Mouse (Mus musculus) heart, embryonic 12.5 days (tissue): ENCODE results near the gene Paqr3. TPM values are rescaled to one million over a fixed set of nuclear protein-coding genes. Genes with fewer than 3 reads are reported as not detected.

Experiments used
- ATAC-seq: fragments of 200-750 bp; cut with Nextera tagmentation; 2 replicates; pipeline ENCODE4 v1.8.0; 2017; ENCODE audit warnings: moderate TSS enrichment, moderate library complexity; ENCODE audit not compliant: insufficient number of reproducible peaks, low FRiP score
- H3K27ac ChIP-seq: fragments of 300-500 bp; sonication (generic); 2 replicates; pipeline ENCODE4 v1.5.1; 2016; ENCODE audit warnings: mild to moderate bottlenecking, moderate library complexity; ENCODE audit not compliant: poor library complexity, severe bottlenecking
- H3K27me3 ChIP-seq: fragments of 300-500 bp; sonication (generic); replicated peaks from 2 replicates; pipeline ENCODE4 v1.6.1; 2016; ENCODE audit warnings: mild to moderate bottlenecking, moderate library complexity
- H3K36me3 ChIP-seq: fragments of 300-500 bp; sonication (generic); 2 replicates; pipeline ENCODE4 v1.6.1; 2016; ENCODE audit warnings: mild to moderate bottlenecking, moderate library complexity
- H3K4me1 ChIP-seq: fragments of 300-500 bp; sonication (generic); replicated peaks from 2 replicates; pipeline ENCODE4 v1.6.1; 2016; ENCODE audit warnings: mild to moderate bottlenecking
- H3K4me2 ChIP-seq: fragments of 300-500 bp; sonication (generic); 2 replicates; pipeline ENCODE4 v1.6.1; 2016; ENCODE audit warnings: mild to moderate bottlenecking, moderate library complexity
- H3K4me3 ChIP-seq: fragments of 300-500 bp; sonication (generic); 2 replicates; pipeline ENCODE4 v1.5.1; 2016; ENCODE audit warnings: mild to moderate bottlenecking
- H3K9ac ChIP-seq: fragments of 300-500 bp; sonication (generic); 2 replicates; pipeline ENCODE4 v1.6.1; 2016; ENCODE audit warnings: mild to moderate bottlenecking, moderate library complexity
- H3K9me3 ChIP-seq: fragments of 300-500 bp; sonication (generic); replicated peaks from 2 replicates; pipeline ENCODE4 v1.6.1; 2016; ENCODE audit warnings: mild to moderate bottlenecking, moderate library complexity
- WGBS: fragments of 180-500 bp; shearing (Covaris S2); methylation state at CpG from one replicate; pipeline ENCODE4 v1.1.7; 2016; 5-methylcytosine and 5-hydroxymethylcytosine counted together
- polyA plus RNA-seq: library from polyadenylated mRNA; unstranded; fragments of >200 nt; fragmentation: Nextera tagmentation; extraction: Ambion mirVana; gene quantifications from 2 replicates; pipeline ENCODE4 v1.2.1, GENCODE M21; 2016

Gene Paqr3
- polyA plus RNA-seq, 1 experiment from 2014 or later: 2.5 TPM

DNA sequence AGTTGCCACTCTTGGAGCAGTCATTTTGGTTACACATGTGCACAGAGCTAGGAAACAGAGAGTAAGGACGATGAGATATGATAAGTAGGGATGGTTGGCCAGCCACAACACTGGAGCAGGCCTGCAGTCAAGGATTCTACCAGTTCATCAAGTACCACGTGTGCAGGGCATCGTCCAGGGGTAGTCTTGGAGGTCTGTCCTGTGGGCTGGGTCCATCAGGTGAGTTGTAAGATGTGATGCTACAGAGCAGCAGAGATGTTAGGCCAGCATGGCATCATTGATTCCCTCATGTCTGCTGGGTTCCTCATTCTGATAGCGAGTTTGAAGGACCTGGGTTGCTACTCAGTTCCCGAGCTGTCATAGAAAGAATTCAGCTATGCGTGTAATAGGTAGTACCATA lies 26.3 kb downstream of the Paqr3 start:
- no peaks in the 10 kb centered on the region for H3K9me3 ChIP-seq
- no peaks in the 10 kb centered on the region for H3K27me3 ChIP-seq
- 94% methylated on average over 6 of the region's 6 CpGs for WGBS

DNA sequence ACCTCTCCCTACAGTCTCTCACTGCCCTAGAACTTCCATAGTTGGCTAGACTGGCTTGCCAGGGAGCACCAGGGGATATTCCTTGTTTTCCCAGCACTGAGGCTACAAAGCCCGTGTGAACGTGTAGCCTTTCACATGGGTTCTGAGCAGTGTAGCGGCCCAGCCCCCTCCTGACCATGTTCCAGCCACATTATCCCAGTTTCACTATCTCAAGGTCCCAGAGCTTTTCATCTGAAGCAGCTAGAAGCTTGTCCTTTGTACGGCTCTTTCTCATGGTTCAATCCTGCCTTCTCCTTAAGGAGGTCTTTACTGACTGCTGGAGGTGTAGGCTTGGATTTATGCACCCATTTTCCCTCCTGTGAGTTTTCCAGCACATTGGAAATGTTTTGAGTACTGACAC lies 26.9 kb downstream of the Paqr3 start:
- Histone ChIP-seq H3K4me1 (peaks cover 17% of the 10 kb centered on the region), H3K27ac (no peak overlapping the region), H3K4me2 (no peak overlapping the region), H3K36me3 (peaks cover 21% of the 10 kb centered on the region), H3K4me3 (no peak overlapping the region), H3K27me3 (no peaks in the 10 kb centered on the region), H3K9ac (no peak overlapping the region), H3K9me3 (no peaks in the 10 kb centered on the region)
- ATAC-seq: no peak
- WGBS: 76% methylated on average over 4 of the region's 4 CpGs

More for the DNA sequence above, 26.3 kb downstream of the Paqr3 start:
- Histone ChIP-seq H3K9ac (no peak overlapping the region), H3K27ac (no peak overlapping the region), H3K4me3 (no peak overlapping the region), H3K4me1 (peaks cover 13% of the 10 kb centered on the region; the same call in 1 of the 2 replicates), H3K36me3 (peaks cover 25% of the 10 kb centered on the region), H3K4me2 (no peak overlapping the region)
- no peak for ATAC-seq

DNA sequence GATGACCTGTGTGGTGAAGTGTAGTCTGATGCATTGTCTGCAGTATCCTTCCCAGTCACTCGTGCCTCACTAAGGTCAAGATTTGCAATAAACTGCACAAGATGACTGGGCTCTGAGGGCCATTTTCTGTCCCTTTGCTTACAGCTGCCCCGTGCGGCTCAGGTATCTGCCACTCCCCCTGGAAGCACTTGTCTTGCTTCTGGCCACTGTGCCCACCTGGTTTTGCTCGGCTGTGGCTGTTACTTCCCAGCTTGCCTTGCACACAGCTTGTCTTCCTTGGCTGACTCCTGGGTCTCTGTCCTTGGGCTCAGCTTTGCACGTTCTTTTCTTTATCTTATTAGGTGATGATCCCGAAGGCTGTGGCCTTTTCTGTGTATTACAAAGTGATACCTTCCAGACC lies 27.7 kb downstream of the Paqr3 start:
- no peaks in the 10 kb centered on the region for H3K27me3 ChIP-seq
- no peak overlapping the region for H3K4me2 ChIP-seq
- H3K9me3 ChIP-seq: no peaks in the 10 kb centered on the region
- H3K4me3 ChIP-seq: no peak overlapping the region
- no peak for ATAC-seq
- H3K27ac ChIP-seq: no peak overlapping the region
- no peak overlapping the region for H3K9ac ChIP-seq
- peaks cover 23% of the 10 kb centered on the region for H3K4me1 ChIP-seq
- peaks cover 21% of the 10 kb centered on the region for H3K36me3 ChIP-seq
- WGBS: 75% methylated on average over 6 of the region's 6 CpGs

DNA sequence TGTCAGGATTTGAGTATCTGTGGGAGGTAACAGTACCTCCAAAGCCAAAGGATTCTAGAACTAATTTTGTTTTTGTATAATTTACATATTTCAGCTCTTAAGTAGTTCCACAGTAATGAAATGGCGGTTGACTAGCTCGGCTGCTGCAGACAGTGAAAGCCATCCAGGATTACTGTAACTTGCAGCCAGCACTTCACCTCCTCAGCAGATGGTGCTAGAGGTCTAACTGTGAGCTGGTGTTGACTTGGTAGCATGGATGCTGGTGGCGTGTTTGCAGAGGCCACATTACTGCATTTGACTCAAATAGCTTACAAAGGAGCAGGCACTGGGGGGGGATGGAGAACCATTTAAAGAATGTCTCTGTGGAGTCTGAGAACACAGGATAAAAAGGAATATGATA lies 29.9 kb downstream of the Paqr3 start:
- H3K9me3 ChIP-seq: no peaks in the 10 kb centered on the region
- ATAC-seq: no peak
- H3K4me2 ChIP-seq: no peak overlapping the region
- H3K9ac ChIP-seq: no peak overlapping the region
- peaks cover 9% of the 10 kb centered on the region; the same call in 1 of the 2 replicates for H3K36me3 ChIP-seq
- H3K4me3 ChIP-seq: no peak overlapping the region
- WGBS: 46% methylated on average over 3 of the region's 3 CpGs
- H3K4me1 ChIP-seq: peaks cover 16% of the 10 kb centered on the region
- H3K27ac ChIP-seq: no peak overlapping the region
- H3K27me3 ChIP-seq: no peaks in the 10 kb centered on the region

DNA sequence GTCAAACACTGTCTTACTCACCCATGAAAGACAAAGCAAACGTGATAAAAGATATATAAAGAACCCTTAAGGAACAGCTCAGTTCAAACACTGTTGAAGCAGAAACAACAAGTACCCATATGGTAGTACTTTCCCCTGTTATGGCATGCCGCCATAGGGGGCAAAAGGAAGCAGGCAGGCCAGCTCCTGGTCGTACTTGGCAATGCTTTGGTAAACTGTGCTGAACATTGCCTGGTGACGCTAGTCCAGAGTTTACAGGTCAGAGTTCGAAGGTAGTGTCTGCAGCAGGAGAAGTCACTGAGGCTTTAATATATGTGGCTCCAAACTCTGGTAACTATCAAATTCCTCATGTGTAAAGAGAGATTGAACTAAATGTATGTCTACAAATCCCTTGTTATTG lies 32.8 kb downstream of the Paqr3 start:
- ATAC-seq: no peak
- Histone ChIP-seq H3K4me1 (peaks cover 16% of the 10 kb centered on the region), H3K27me3 (no peaks in the 10 kb centered on the region), H3K4me3 (no peak overlapping the region), H3K4me2 (no peak overlapping the region), H3K9me3 (no peaks in the 10 kb centered on the region), H3K36me3 (peaks cover 9% of the 10 kb centered on the region; the same call in 1 of the 2 replicates), H3K9ac (no peak overlapping the region), H3K27ac (no peak overlapping the region)
- WGBS: 74% methylated on average over 5 of the region's 5 CpGs

DNA sequence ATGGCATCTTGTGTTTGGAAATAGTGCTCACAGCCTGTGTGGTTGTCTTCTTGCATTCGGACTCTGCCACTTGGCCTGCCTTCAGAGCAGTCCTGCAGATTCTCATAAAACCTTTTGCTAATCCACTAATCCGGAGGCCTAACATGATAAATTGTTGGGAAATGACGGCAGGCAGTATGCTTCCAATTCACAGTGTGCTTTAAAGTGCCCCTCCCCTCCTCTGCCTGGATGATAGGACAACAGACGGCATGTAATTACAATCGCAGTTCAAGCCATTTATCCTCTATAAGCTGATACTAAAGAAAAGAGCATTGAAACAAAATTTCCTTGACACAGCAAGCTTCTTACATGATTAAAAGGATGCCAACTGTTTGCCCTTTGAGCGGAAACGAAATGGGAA lies 33.7 kb downstream of the Paqr3 start:
- Histone ChIP-seq H3K27me3 (no peaks in the 10 kb centered on the region), H3K9me3 (no peaks in the 10 kb centered on the region), H3K27ac (no peak overlapping the region), H3K9ac (no peak overlapping the region), H3K4me2 (no peak overlapping the region), H3K36me3 (peaks cover 4% of the 10 kb centered on the region; the same call in 1 of the 2 replicates), H3K4me1 (peaks cover 16% of the 10 kb centered on the region), H3K4me3 (no peak overlapping the region)
- WGBS: 79% methylated on average over 7 of the region's 7 CpGs
- no peak for ATAC-seq

DNA sequence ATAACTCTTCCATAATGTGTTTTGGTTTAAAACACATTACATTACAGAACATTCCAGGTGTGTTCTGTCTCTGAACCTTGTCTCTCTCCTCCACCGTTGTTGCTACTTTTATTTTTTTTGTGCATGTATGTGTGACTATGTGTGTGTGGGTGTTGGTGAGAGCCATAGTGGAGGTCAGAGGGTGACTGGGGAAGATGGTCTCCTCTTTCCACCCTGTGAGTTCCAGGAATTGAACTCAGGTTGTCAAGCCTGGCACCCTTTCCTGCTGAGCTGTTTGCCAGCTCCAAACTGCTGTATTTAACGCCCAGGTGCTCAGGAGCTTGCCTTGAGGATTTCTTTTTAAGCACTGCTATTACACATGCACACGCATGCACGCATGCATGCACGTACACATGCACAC lies 35.2 kb downstream of the Paqr3 start:
- Histone ChIP-seq H3K27me3 (no peaks in the 10 kb centered on the region), H3K9ac (no peak overlapping the region), H3K27ac (no peak overlapping the region), H3K4me2 (no peak overlapping the region), H3K36me3 (peaks cover 4% of the 10 kb centered on the region; the same call in 1 of the 2 replicates), H3K9me3 (no peaks in the 10 kb centered on the region), H3K4me3 (no peak overlapping the region), H3K4me1 (peaks cover 15% of the 10 kb centered on the region)
- WGBS: 94% methylated on average over 5 of the region's 5 CpGs
- no peak for ATAC-seq

DNA sequence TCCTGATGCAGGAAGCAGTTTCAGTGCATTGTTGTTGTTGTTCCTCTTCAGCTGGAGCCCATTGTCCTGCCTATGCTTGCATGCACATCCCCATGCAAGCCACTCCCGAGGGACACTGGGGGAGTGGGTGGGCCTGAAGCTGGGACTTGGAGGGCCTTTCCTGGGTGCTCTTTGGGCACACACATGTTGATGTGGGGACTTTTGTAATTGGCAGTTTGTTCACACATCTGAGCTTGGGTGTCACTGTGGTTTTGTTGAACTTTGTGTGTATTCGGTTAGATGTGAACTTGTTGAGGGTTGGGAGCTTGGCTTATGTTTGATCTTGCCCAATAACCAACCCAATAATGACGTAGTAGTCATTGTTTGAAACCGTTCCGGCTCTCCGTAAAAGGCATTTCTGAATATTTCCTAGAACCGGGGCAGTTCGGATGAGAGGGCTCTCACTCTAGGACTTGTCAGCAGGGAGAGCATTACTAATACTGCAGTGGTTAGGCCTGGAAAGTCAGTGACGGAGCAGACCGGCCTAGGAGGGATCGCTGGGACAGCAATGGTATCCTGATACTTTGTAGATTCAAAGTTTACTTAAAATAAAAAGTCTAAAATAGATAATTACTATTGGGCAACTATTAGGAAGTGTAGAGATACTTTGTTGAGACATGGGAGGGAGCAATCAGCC lies 35.8 kb downstream of the Paqr3 start:
- ATAC-seq: no peak
- Histone ChIP-seq H3K9ac (no peak overlapping the region), H3K4me2 (no peak overlapping the region), H3K27me3 (no peaks in the 10 kb centered on the region), H3K9me3 (no peaks in the 10 kb centered on the region), H3K27ac (no peak overlapping the region), H3K4me3 (no peak overlapping the region), H3K4me1 (peaks cover 13% of the 10 kb centered on the region), H3K36me3 (peaks cover 8% of the 10 kb centered on the region; the same call in 1 of the 2 replicates)
- 90% methylated on average over 11 of the region's 11 CpGs for WGBS

DNA sequence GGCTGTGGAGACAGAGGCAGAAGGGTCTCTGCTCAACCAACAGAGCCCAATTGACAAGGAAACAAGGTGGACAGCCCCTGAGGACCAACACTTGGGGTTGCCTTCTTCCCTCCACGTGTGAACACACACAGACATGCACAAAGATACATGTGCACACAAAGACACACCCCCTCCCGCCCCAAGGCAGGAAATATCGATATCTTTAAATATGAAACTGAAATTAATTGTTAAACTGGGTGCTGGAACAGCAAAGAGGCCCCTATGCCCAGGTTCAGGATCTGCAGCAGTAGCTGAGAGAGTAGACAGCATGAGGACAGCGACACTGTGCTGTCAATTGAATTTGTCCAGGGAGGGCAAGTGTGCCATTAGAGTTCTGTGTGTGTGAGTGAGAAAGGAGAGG lies 45.6 kb downstream of the Paqr3 start:
- no peak overlapping the region for H3K4me2 ChIP-seq
- peaks cover 18% of the 10 kb centered on the region for H3K4me1 ChIP-seq
- ATAC-seq: no peak
- H3K36me3 ChIP-seq: peaks cover 43% of the 10 kb centered on the region
- H3K4me3 ChIP-seq: no peak overlapping the region
- H3K27ac ChIP-seq: no peak overlapping the region
- 88% methylated on average over 4 of the region's 4 CpGs for WGBS
- H3K9ac ChIP-seq: no peak overlapping the region
- no peaks in the 10 kb centered on the region for H3K9me3 ChIP-seq
- H3K27me3 ChIP-seq: no peaks in the 10 kb centered on the region

DNA sequence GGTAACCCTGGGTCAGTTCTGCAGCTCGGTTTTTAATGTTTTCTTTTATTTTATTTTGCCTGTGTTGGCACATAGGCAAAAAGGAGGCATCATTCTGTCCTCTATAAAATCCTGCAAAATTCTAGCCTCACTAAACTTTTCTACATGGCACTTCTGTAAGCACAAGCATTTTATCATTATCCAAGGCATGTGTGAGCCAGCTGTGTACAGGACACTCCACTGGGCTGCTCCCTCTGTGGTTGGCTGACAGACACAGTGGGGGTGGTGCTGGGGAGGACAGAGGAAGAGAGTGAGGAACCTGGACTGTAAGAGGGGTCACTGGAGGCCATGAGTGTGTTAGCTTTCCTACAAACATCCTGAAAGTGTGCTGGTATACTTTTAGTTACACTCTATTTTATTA lies 49.4 kb downstream of the Paqr3 start:
- Histone ChIP-seq H3K4me3 (no peak overlapping the region), H3K36me3 (peaks cover 35% of the 10 kb centered on the region), H3K4me2 (no peak overlapping the region), H3K9ac (no peak overlapping the region), H3K27me3 (no peaks in the 10 kb centered on the region), H3K4me1 (peaks cover 16% of the 10 kb centered on the region), H3K9me3 (no peaks in the 10 kb centered on the region), H3K27ac (no peak overlapping the region)
- WGBS: 68% methylated on average over 1 of the region's 1 CpGs
- ATAC-seq: no peak

DNA sequence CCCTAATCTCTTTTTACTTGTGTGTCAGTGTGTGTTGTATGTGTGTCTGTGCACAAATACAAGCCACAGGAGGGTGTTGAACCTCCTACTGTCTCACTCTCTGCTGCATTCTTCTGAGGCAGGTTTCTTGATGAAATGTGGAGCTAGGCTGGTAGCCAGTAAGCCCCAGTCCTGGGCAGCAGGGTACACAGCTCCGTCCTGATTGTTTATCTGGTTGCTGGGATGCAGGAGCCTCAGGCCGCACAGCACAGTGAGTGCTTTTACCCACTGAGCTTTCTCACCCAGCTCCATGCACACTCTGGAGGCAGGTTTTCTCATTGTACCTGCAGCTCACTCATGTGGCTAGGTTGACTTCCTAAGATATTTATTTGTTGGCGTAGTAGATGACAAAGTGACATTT lies 50.5 kb downstream of the Paqr3 start:
- WGBS: 48% methylated on average over 3 of the region's 3 CpGs
- peaks cover 16% of the 10 kb centered on the region for H3K4me1 ChIP-seq
- H3K9ac ChIP-seq: no peak overlapping the region
- H3K4me3 ChIP-seq: no peak overlapping the region
- ATAC-seq: no peak
- no peak overlapping the region for H3K27ac ChIP-seq
- no peak overlapping the region for H3K4me2 ChIP-seq
- H3K36me3 ChIP-seq: peaks cover 34% of the 10 kb centered on the region
- H3K27me3 ChIP-seq: no peaks in the 10 kb centered on the region
- H3K9me3 ChIP-seq: no peaks in the 10 kb centered on the region
